Mouse (Mus musculus): ENCODE data around the gene Cck.

Gene Cck

GRCm38 (mm10) chr9:121506478-121507180, 11.1 kb upstream of the Cck start:
- Histone ChIP-seq H3K4me1 (replicated peaks; ENCODE audit: low read depth, low read length) (no peaks in the 10 kb centered on the region), H3K4me3 (replicated peaks; ENCODE audit: low read length) (no peak overlapping the region), H3K9me3 (ENCODE audit: low read length) (no peaks in the 10 kb centered on the region), H3K27me3 (ENCODE audit: insufficient read depth, low read length) (peaks cover 6% of the 10 kb centered on the region; the same call in 1 of the 2 replicates), H3K36me3 (ENCODE audit: insufficient read depth, low read length) (no peaks in the 10 kb centered on the region)
- TF ChIP-seq NANOG (IDR thresholded peaks at IDR 0.05; ENCODE audit: borderline replicate concordance, low read length) (no peak), CTCF (conservative IDR thresholded peaks at IDR 0.05; ENCODE audit: low read length) (no peak), POU5F1 (IDR thresholded peaks at IDR 0.05; ENCODE audit: borderline replicate concordance, low read length) (no peak)

GRCm38 (mm10) chr9:121505346-121505745, 9.9 kb upstream of the Cck start:
- Histone ChIP-seq H3K36me3 (ENCODE audit: insufficient read depth, low read length) (no peaks in the 10 kb centered on the region), H3K9me3 (ENCODE audit: low read length) (no peaks in the 10 kb centered on the region), H3K4me3 (replicated peaks; ENCODE audit: low read length) (no peak overlapping the region), H3K4me1 (replicated peaks; ENCODE audit: low read depth, low read length) (no peaks in the 10 kb centered on the region), H3K27me3 (ENCODE audit: insufficient read depth, low read length) (peaks cover 6% of the 10 kb centered on the region; the same call in 1 of the 2 replicates)
- TF ChIP-seq POU5F1 (IDR thresholded peaks at IDR 0.05; ENCODE audit: borderline replicate concordance, low read length) (no peak), CTCF (conservative IDR thresholded peaks at IDR 0.05; ENCODE audit: low read length) (no peak), NANOG (IDR thresholded peaks at IDR 0.05; ENCODE audit: borderline replicate concordance, low read length) (no peak)

- H3K36me3 ChIP-seq (ENCODE audit: insufficient read depth, low read length): no peaks in the 10 kb centered on the region
- peaks cover 7% of the 10 kb centered on the region for H3K4me1 ChIP-seq (replicated peaks; ENCODE audit: low read depth, low read length)
- TF ChIP-seq POU5F1 (IDR thresholded peaks at IDR 0.05; ENCODE audit: borderline replicate concordance, low read length): no peak
- no peak for TF ChIP-seq CTCF (conservative IDR thresholded peaks at IDR 0.05; ENCODE audit: low read length)
- TF ChIP-seq NANOG (IDR thresholded peaks at IDR 0.05; ENCODE audit: borderline replicate concordance, low read length): no peak
- H3K27me3 ChIP-seq (ENCODE audit: insufficient read depth, low read length): peaks cover 75% of the 10 kb centered on the region
- no peak overlapping the region for H3K4me3 ChIP-seq (replicated peaks; ENCODE audit: low read length)
- no peaks in the 10 kb centered on the region for H3K9me3 ChIP-seq (ENCODE audit: low read length)
Observed at GRCm38 (mm10) chr9:121496102-121496501, 608 bp upstream of the Cck start.

GRCm38 (mm10) chr9:121494006-121494767, 1.3 kb downstream of the Cck start:
- no peak for TF ChIP-seq CTCF (conservative IDR thresholded peaks at IDR 0.05; ENCODE audit: low read length)
- no peak for TF ChIP-seq NANOG (IDR thresholded peaks at IDR 0.05; ENCODE audit: borderline replicate concordance, low read length)
- no peak for TF ChIP-seq POU5F1 (IDR thresholded peaks at IDR 0.05; ENCODE audit: borderline replicate concordance, low read length)
- Histone ChIP-seq H3K36me3 (ENCODE audit: insufficient read depth, low read length) (no peaks in the 10 kb centered on the region), H3K4me1 (replicated peaks; ENCODE audit: low read depth, low read length) (peaks cover 7% of the 10 kb centered on the region), H3K4me3 (replicated peaks; ENCODE audit: low read length) (peak overlapping the region; percentile 71), H3K9me3 (ENCODE audit: low read length) (no peaks in the 10 kb centered on the region), H3K27me3 (ENCODE audit: insufficient read depth, low read length) (peaks cover 84% of the 10 kb centered on the region)

- Histone ChIP-seq H3K27me3 (ENCODE audit: insufficient read depth, low read length) (peaks cover 75% of the 10 kb centered on the region), H3K9me3 (ENCODE audit: low read length) (no peaks in the 10 kb centered on the region; the same call in 1 of the 2 replicates), H3K4me1 (replicated peaks; ENCODE audit: low read depth, low read length) (peaks cover 7% of the 10 kb centered on the region), H3K36me3 (ENCODE audit: insufficient read depth, low read length) (no peaks in the 10 kb centered on the region), H3K4me3 (replicated peaks; ENCODE audit: low read length) (no peak overlapping the region)
- TF ChIP-seq CTCF (conservative IDR thresholded peaks at IDR 0.05; ENCODE audit: low read length): no peak
- TF ChIP-seq POU5F1 (IDR thresholded peaks at IDR 0.05; ENCODE audit: borderline replicate concordance, low read length): no peak
- no peak for TF ChIP-seq NANOG (IDR thresholded peaks at IDR 0.05; ENCODE audit: borderline replicate concordance, low read length)
Observed at GRCm38 (mm10) chr9:121491592-121492240, 3.8 kb downstream of the Cck start.

- Histone ChIP-seq H3K9me3 (ENCODE audit: low read length) (no peaks in the 10 kb centered on the region; the same call in 1 of the 2 replicates), H3K27me3 (ENCODE audit: insufficient read depth, low read length) (peaks cover 31% of the 10 kb centered on the region), H3K4me1 (replicated peaks; ENCODE audit: low read depth, low read length) (no peaks in the 10 kb centered on the region), H3K36me3 (ENCODE audit: insufficient read depth, low read length) (no peaks in the 10 kb centered on the region), H3K4me3 (replicated peaks; ENCODE audit: low read length) (no peak overlapping the region)
- TF ChIP-seq CTCF (conservative IDR thresholded peaks at IDR 0.05; ENCODE audit: low read length) (no peak), POU5F1 (IDR thresholded peaks at IDR 0.05; ENCODE audit: borderline replicate concordance, low read length) (no peak), NANOG (IDR thresholded peaks at IDR 0.05; ENCODE audit: borderline replicate concordance, low read length) (no peak)
Observed at GRCm38 (mm10) chr9:121487216-121487615, 8.3 kb downstream of the Cck start.

GRCm38 (mm10) chr9:121479453-121479852, 16.0 kb downstream of the Cck start:
- Histone ChIP-seq H3K4me1 (replicated peaks; ENCODE audit: low read depth, low read length) (peaks cover 3% of the 10 kb centered on the region; the same call in 1 of the 2 replicates), H3K27me3 (ENCODE audit: insufficient read depth, low read length) (peaks cover 5% of the 10 kb centered on the region), H3K9me3 (ENCODE audit: low read length) (peaks cover 6% of the 10 kb centered on the region), H3K4me3 (replicated peaks; ENCODE audit: low read length) (no peak overlapping the region), H3K36me3 (ENCODE audit: insufficient read depth, low read length) (no peaks in the 10 kb centered on the region)
- TF ChIP-seq CTCF (conservative IDR thresholded peaks at IDR 0.05; ENCODE audit: low read length) (peak; percentile 60), NANOG (IDR thresholded peaks at IDR 0.05; ENCODE audit: borderline replicate concordance, low read length) (no peak)

GRCm38 (mm10) chr9:121477305-121477911, 18.1 kb downstream of the Cck start:
- TF ChIP-seq CTCF (conservative IDR thresholded peaks at IDR 0.05; ENCODE audit: low read length) (peak; percentile 63), NANOG (IDR thresholded peaks at IDR 0.05; ENCODE audit: borderline replicate concordance, low read length) (no peak), POU5F1 (IDR thresholded peaks at IDR 0.05; ENCODE audit: borderline replicate concordance, low read length) (no peak)
- no peak overlapping the region for H3K4me3 ChIP-seq (replicated peaks; ENCODE audit: low read length)
- H3K27me3 ChIP-seq (ENCODE audit: insufficient read depth, low read length): peaks cover 5% of the 10 kb centered on the region
- H3K36me3 ChIP-seq (ENCODE audit: insufficient read depth, low read length): peaks cover 16% of the 10 kb centered on the region
- H3K4me1 ChIP-seq (replicated peaks; ENCODE audit: low read depth, low read length): peaks cover 13% of the 10 kb centered on the region
- H3K9me3 ChIP-seq (ENCODE audit: low read length): peaks cover 6% of the 10 kb centered on the region
